Mouse (Mus musculus): ENCODE results near the gene Cyp2d34.

- TF ChIP-seq POLR2A (IDR thresholded peaks at IDR 0.05; ENCODE audit: borderline replicate concordance, insufficient read depth, low read length) = no peak
- no peak for TF ChIP-seq CTCF (IDR thresholded peaks at IDR 0.05; ENCODE audit: borderline replicate concordance, insufficient read depth, low read depth, low read length)
Observed at GRCm38 (mm10) chr15:82656346-82656745, 35.6 kb upstream of the Cyp2d34 start.
